Mouse (Mus musculus): ENCODE measurements around the gene Pde1a.

Gene Pde1a

GRCm38 (mm10) chr2:80046751-80047513 lies 82.3 kb downstream of the Pde1a start:
- DNase-seq (ENCODE audit: inconsistent age in 2 of 2, low spot score in 1 of 2): peak in 1 of 2 experiments; percentile 16

- peak; percentile 27 to 70 for DNase-seq (ENCODE audit: inconsistent age in 2 of 2, low spot score in 1 of 2)
Measured at GRCm38 (mm10) chr2:80038642-80039445, 90.4 kb downstream of the Pde1a start.

GRCm38 (mm10) chr2:80037971-80038370 lies 91.3 kb downstream of the Pde1a start:
- peak; percentile 12 to 77 for DNase-seq (ENCODE audit: inconsistent age in 2 of 2, low spot score in 1 of 2)

GRCm38 (mm10) chr2:80029051-80029450 lies 100.2 kb downstream of the Pde1a start:
- no peak for DNase-seq (ENCODE audit: inconsistent age in 2 of 2, low spot score in 1 of 2)

GRCm38 (mm10) chr2:80026053-80026452 lies 103.2 kb downstream of the Pde1a start:
- DNase-seq (ENCODE audit: inconsistent age in 2 of 2, low spot score in 1 of 2): no peak

- no peak for DNase-seq (ENCODE audit: inconsistent age in 2 of 2, low spot score in 1 of 2)
Measured at GRCm38 (mm10) chr2:80025597-80025996, 103.7 kb downstream of the Pde1a start.

GRCm38 (mm10) chr2:80025038-80025437 lies 104.2 kb downstream of the Pde1a start:
- no peak for DNase-seq (ENCODE audit: inconsistent age in 2 of 2, low spot score in 1 of 2)

GRCm38 (mm10) chr2:80014161-80014560 lies 115.1 kb downstream of the Pde1a start:
- peak in 1 of 2 experiments; percentile 10 for DNase-seq (ENCODE audit: inconsistent age in 2 of 2, low spot score in 1 of 2)

- DNase-seq (ENCODE audit: inconsistent age in 2 of 2, low spot score in 1 of 2): peak; percentile 12 to 54
Measured at GRCm38 (mm10) chr2:80013060-80013459, 116.2 kb downstream of the Pde1a start.

GRCm38 (mm10) chr2:79999168-79999567 lies 130.1 kb downstream of the Pde1a start:
- DNase-seq (ENCODE audit: inconsistent age in 2 of 2, low spot score in 1 of 2): no peak

GRCm38 (mm10) chr2:79998460-79998859 lies 130.8 kb downstream of the Pde1a start:
- DNase-seq (ENCODE audit: inconsistent age in 2 of 2, low spot score in 1 of 2): no peak

- no peak for DNase-seq (ENCODE audit: inconsistent age in 2 of 2, low spot score in 1 of 2)
Measured at GRCm38 (mm10) chr2:79991642-79992041, 137.6 kb downstream of the Pde1a start.

GRCm38 (mm10) chr2:79983778-79984177 lies 145.5 kb downstream of the Pde1a start:
- no peak for DNase-seq (ENCODE audit: inconsistent age in 2 of 2, low spot score in 1 of 2)

GRCm38 (mm10) chr2:79983222-79983632 lies 146.0 kb downstream of the Pde1a start:
- peak; percentile 44 to 73 for DNase-seq (ENCODE audit: inconsistent age in 2 of 2, low spot score in 1 of 2)

- no peak for DNase-seq (ENCODE audit: inconsistent age in 2 of 2, low spot score in 1 of 2)
Measured at GRCm38 (mm10) chr2:79981781-79982180, 147.5 kb downstream of the Pde1a start.

- no peak for DNase-seq (ENCODE audit: inconsistent age in 2 of 2, low spot score in 1 of 2)
Measured at GRCm38 (mm10) chr2:79978992-79979391, 150.3 kb downstream of the Pde1a start.

GRCm38 (mm10) chr2:79977259-79977658 lies 152.0 kb downstream of the Pde1a start:
- no peak for DNase-seq (ENCODE audit: inconsistent age in 2 of 2, low spot score in 1 of 2)

- DNase-seq (ENCODE audit: inconsistent age in 2 of 2, low spot score in 1 of 2): no peak
Measured at GRCm38 (mm10) chr2:79975947-79976346, 153.3 kb downstream of the Pde1a start.

- DNase-seq (ENCODE audit: inconsistent age in 2 of 2, low spot score in 1 of 2): no peak
Measured at GRCm38 (mm10) chr2:79972271-79972670, 157.0 kb downstream of the Pde1a start.

GRCm38 (mm10) chr2:79969594-79969993 lies 159.7 kb downstream of the Pde1a start:
- peak in 1 of 2 experiments; percentile 60 for DNase-seq (ENCODE audit: inconsistent age in 2 of 2, low spot score in 1 of 2)

GRCm38 (mm10) chr2:79966681-79967506 lies 162.4 kb downstream of the Pde1a start:
- DNase-seq (ENCODE audit: inconsistent age in 2 of 2, low spot score in 1 of 2): peak in 1 of 2 experiments; percentile 52
